Mouse (Mus musculus): ENCODE results near the gene Vsig10. TPM values are rescaled to one million over a fixed set of nuclear protein-coding genes. Genes with fewer than 3 reads are reported as not detected.
"Not testable (repeated sequence)": the region's sequence is repeated elsewhere in the genome, so short reads cannot be mapped to it uniquely, and the experiment has no call there.

Gene Vsig10
- total and polyA plus RNA-seq, 3 experiments = 0.02 to 0.05 TPM; not detected in 1

- Histone ChIP-seq H3K27me3 (ENCODE audit: insufficient read depth, low read length) (no peaks in the 10 kb centered on the region), H3K4me3 (ENCODE audit: low read depth, low read length) (no peak overlapping the region), H3K36me3 (replicated peaks) (no peaks in the 10 kb centered on the region), H3K9me3 (replicated peaks) (no peaks in the 10 kb centered on the region), H3K4me1 (ENCODE audit: insufficient read depth, low read depth, low read length) (peaks cover 14% of the 10 kb centered on the region)
- ATAC-seq (ENCODE audit: extremely low read depth, insufficient number of reproducible peaks, low FRiP score, poor library complexity, severe bottlenecking) (peak; percentile 28; the same call in 1 of the 2 replicates), DNase-seq (ENCODE audit: low spot score) (no peak)
- TF ChIP-seq GATA1 (IDR thresholded peaks at IDR 0.05; ENCODE audit: borderline replicate concordance, low read length) = no peak
- no peak for TF ChIP-seq GATA2 (IDR thresholded peaks at IDR 0.05; ENCODE audit: borderline replicate concordance, low read depth, low read length)
- TF ChIP-seq CTCF (IDR thresholded peaks at IDR 0.05; ENCODE audit: low read depth, low read length) = no peak
- TF ChIP-seq POLR2AphosphoS5 (IDR thresholded peaks at IDR 0.05; ENCODE audit: insufficient replicate concordance, low read depth, low read length) = no peak
- no peak for TF ChIP-seq TAL1 (conservative IDR thresholded peaks at IDR 0.05; ENCODE audit: low read depth, low read length)
Observed at GRCm38 (mm10) chr5:117292547-117292946, 26.3 kb upstream of the Vsig10 start.

DNA sequence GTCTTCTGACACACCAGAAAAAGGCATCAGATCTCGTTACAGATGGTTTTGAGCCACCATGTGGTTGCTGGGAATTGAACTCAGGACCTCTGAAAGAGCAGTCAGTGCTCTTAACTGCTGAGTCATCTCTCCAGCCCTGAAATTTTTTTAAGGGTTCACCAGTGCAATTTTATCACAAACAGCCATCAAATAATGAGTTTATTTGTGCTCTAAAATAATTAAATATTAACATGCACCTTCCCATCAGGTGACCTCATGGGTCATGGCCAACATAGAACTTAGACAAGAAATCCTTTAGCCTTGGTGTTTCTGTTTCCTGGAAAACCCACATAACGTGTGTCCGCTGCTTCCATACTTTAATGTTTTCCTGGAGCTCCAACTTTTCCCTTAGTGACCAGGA lies 25.1 kb upstream of the Vsig10 start:
- ATAC-seq (ENCODE audit: extremely low read depth, insufficient number of reproducible peaks, low FRiP score, poor library complexity, severe bottlenecking); H3K4me3 ChIP-seq (ENCODE audit: low read depth, low read length); H3K27me3 ChIP-seq (ENCODE audit: insufficient read depth, low read length); H3K9me3 ChIP-seq (replicated peaks); H3K4me1 ChIP-seq (ENCODE audit: insufficient read depth, low read depth, low read length); DNase-seq (ENCODE audit: low spot score); H3K36me3 ChIP-seq (replicated peaks): not testable (repeated sequence)

GRCm38 (mm10) chr5:117295011-117295410 lies 23.9 kb upstream of the Vsig10 start:
- Histone ChIP-seq H3K4me3 (ENCODE audit: low read depth, low read length) (no peak overlapping the region), H3K9me3 (replicated peaks) (no peaks in the 10 kb centered on the region), H3K4me1 (ENCODE audit: insufficient read depth, low read depth, low read length) (peaks cover 6% of the 10 kb centered on the region; the same call in 1 of the 2 replicates), H3K27me3 (ENCODE audit: insufficient read depth, low read length) (no peaks in the 10 kb centered on the region), H3K36me3 (replicated peaks) (no peaks in the 10 kb centered on the region)
- ATAC-seq (ENCODE audit: extremely low read depth, insufficient number of reproducible peaks, low FRiP score, poor library complexity, severe bottlenecking) = no peak
- no peak for DNase-seq (ENCODE audit: low spot score)
- TF ChIP-seq CTCF (IDR thresholded peaks at IDR 0.05; ENCODE audit: low read depth, low read length) (no peak), GATA1 (IDR thresholded peaks at IDR 0.05; ENCODE audit: borderline replicate concordance, low read length) (no peak)

- Histone ChIP-seq H3K9me3 (replicated peaks) (peaks cover 3% of the 10 kb centered on the region; the same call in 1 of the 2 replicates), H3K4me1 (ENCODE audit: insufficient read depth, low read depth, low read length) (peaks cover 10% of the 10 kb centered on the region), H3K27me3 (ENCODE audit: insufficient read depth, low read length) (peaks cover 12% of the 10 kb centered on the region), H3K36me3 (replicated peaks) (no peaks in the 10 kb centered on the region), H3K4me3 (ENCODE audit: low read depth, low read length) (no peak overlapping the region)
- ATAC-seq (ENCODE audit: extremely low read depth, insufficient number of reproducible peaks, low FRiP score, poor library complexity, severe bottlenecking) (no peak), DNase-seq (ENCODE audit: low spot score) (no peak)
- TF ChIP-seq TAL1 (conservative IDR thresholded peaks at IDR 0.05; ENCODE audit: low read depth, low read length) = no peak
- TF ChIP-seq POLR2AphosphoS5 (IDR thresholded peaks at IDR 0.05; ENCODE audit: insufficient replicate concordance, low read depth, low read length) = no peak
- no peak for TF ChIP-seq CTCF (IDR thresholded peaks at IDR 0.05; ENCODE audit: low read depth, low read length)
- no peak for TF ChIP-seq GATA1 (IDR thresholded peaks at IDR 0.05; ENCODE audit: borderline replicate concordance, low read length)
- no peak for TF ChIP-seq GATA2 (IDR thresholded peaks at IDR 0.05; ENCODE audit: borderline replicate concordance, low read depth, low read length)
Observed at GRCm38 (mm10) chr5:117302899-117303298, 16.0 kb upstream of the Vsig10 start.

DNA sequence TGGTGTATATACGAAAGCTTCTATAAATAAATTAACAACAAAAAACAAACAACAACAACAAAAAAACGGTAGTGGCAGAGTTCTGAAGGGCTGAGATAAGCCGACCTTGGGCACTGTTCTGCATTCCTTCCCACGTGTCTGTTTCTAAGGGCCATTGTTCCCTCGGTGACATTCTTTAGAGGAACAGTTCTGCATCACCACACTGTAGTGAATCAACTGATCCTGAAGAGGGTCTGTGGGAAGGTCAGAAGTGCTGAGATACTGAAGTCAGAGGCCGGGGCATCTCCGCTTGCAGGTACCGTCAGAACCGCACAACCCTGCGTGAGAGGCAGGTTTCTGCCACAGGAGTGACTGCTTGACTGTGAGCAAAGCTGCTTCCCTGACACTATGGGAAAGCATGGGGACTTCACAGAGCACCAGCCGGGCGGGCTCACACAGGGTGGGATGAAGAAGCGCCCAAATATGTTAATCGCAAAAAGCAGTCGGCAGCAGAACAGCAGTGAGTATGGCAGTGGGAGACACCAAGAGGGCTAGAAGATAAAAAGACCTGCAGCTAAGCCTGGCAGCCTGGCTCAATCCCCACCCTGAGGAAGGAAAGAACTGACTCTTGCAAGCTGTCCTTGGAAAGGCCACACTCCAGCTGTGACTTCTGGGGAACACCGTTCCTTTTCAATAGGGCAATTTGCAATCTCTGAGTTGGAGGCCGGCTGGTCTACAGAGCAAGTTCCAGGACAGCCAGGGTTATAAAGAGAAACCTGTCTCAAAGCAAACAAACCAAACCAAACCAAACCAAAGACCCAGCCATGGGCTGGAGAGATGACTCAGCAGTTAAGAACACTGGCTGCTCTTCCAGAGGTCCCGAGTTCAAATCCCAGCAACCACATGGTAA lies 14.9 kb upstream of the Vsig10 start:
- peaks cover 3% of the 10 kb centered on the region; the same call in 1 of the 2 replicates for H3K9me3 ChIP-seq (replicated peaks)
- H3K27me3 ChIP-seq (ENCODE audit: insufficient read depth, low read length) = peaks cover 12% of the 10 kb centered on the region
- no peaks in the 10 kb centered on the region for H3K36me3 ChIP-seq (replicated peaks)
- TF ChIP-seq TAL1 (conservative IDR thresholded peaks at IDR 0.05; ENCODE audit: low read depth, low read length) (no peak), CTCF (IDR thresholded peaks at IDR 0.05; ENCODE audit: low read depth, low read length) (no peak), POLR2AphosphoS5 (IDR thresholded peaks at IDR 0.05; ENCODE audit: insufficient replicate concordance, low read depth, low read length) (no peak), GATA1 (IDR thresholded peaks at IDR 0.05; ENCODE audit: borderline replicate concordance, low read length) (no peak), GATA2 (IDR thresholded peaks at IDR 0.05; ENCODE audit: borderline replicate concordance, low read depth, low read length) (no peak)
- H3K4me1 ChIP-seq (ENCODE audit: insufficient read depth, low read depth, low read length) = peaks cover 10% of the 10 kb centered on the region
- no peak overlapping the region for H3K4me3 ChIP-seq (ENCODE audit: low read depth, low read length)
- ATAC-seq (ENCODE audit: extremely low read depth, insufficient number of reproducible peaks, low FRiP score, poor library complexity, severe bottlenecking) (no peak), DNase-seq (ENCODE audit: low spot score) (no peak)

GRCm38 (mm10) chr5:117304947-117305346 lies 13.9 kb upstream of the Vsig10 start:
- TF ChIP-seq TAL1 (conservative IDR thresholded peaks at IDR 0.05; ENCODE audit: low read depth, low read length) (no peak), GATA1 (IDR thresholded peaks at IDR 0.05; ENCODE audit: borderline replicate concordance, low read length) (no peak), GATA2 (IDR thresholded peaks at IDR 0.05; ENCODE audit: borderline replicate concordance, low read depth, low read length) (no peak), POLR2AphosphoS5 (IDR thresholded peaks at IDR 0.05; ENCODE audit: insufficient replicate concordance, low read depth, low read length) (no peak), CTCF (IDR thresholded peaks at IDR 0.05; ENCODE audit: low read depth, low read length) (peak; percentile 45; the same call in 1 of the 2 replicates)
- Histone ChIP-seq H3K27me3 (ENCODE audit: insufficient read depth, low read length) (peaks cover 12% of the 10 kb centered on the region), H3K4me1 (ENCODE audit: insufficient read depth, low read depth, low read length) (peaks cover 10% of the 10 kb centered on the region), H3K36me3 (replicated peaks) (no peaks in the 10 kb centered on the region), H3K4me3 (ENCODE audit: low read depth, low read length) (no peak overlapping the region), H3K9me3 (replicated peaks) (peaks cover 3% of the 10 kb centered on the region; the same call in 1 of the 2 replicates)
- ATAC-seq (ENCODE audit: extremely low read depth, insufficient number of reproducible peaks, low FRiP score, poor library complexity, severe bottlenecking) (0 out of 2 replicates have a peak, but pooled peaks have one; percentile 22), DNase-seq (ENCODE audit: low spot score) (peak; percentile 33)

Data from G1E (cell line).